Mouse (Mus musculus): Measurements from ENCODE around the gene Slc13a1. TPM values are rescaled to one million over a fixed set of nuclear protein-coding genes. Genes with fewer than 3 reads are reported as not detected.

The Slc13a1 gene
- not detected for polyA plus RNA-seq (2012; fragmentation: generic; extraction: Trizol)

DNA sequence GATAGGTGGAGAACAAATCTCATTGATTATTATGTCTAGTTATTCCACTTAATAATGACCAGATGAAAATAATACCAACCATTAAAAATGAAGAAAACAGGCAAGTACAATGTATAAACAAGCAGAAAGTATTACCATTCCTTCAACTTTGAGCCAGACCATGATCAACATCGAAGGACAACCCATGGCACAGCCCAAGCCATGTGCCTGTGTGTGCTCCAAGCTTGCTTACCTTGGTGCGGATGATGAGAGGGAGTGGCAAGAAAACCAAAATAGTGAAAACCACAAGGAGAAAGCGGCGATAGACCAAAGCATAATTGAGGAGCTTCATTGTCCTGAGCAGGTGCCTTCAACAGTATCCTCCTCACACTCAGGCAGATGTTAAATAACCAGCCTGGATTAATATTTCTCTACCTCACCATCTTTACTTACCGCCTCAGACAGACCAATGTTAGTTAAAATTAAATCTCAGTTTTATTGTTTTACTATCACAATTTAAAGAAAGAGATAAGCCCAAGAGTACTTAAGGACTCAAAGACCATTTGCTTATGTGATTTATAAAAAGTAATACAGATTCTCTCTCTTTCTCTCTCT is at the start of gene Slc13a1:
TSS of gene Slc13a1 (minus strand) at position 359 of the 594 bp plus-strand sequence.

Other genes starting within 250 kb of the Slc13a1 start
- gene Tas2r118, start 198.0 kb downstream of the Slc13a1 start, polyA plus RNA-seq (2012; fragmentation: generic; extraction: Trizol): not detected

Data from C3H10T1/2 (cell line).